Mouse (Mus musculus) cerebellum, postnatal 25 days (tissue): ENCODE results near the gene Gm29797.

Experiments
- DNase-seq, 2 experiments: peaks; one replicate each; pipeline ENCODE4 v3.0.0; 2021; ENCODE audit warnings: mixed read lengths in 2 of 2

Gene Gm29797

GRCm38 (mm10) chr2:181673501-181673900 is 16.7 kb downstream of the Gm29797 start:
- DNase-seq = no peak

GRCm38 (mm10) chr2:181674934-181675333 is 18.1 kb downstream of the Gm29797 start:
- DNase-seq = no peak

GRCm38 (mm10) chr2:181675454-181675853 is 18.6 kb downstream of the Gm29797 start:
- peak; percentile 44 to 64 for DNase-seq

GRCm38 (mm10) chr2:181676424-181676823 is 19.6 kb downstream of the Gm29797 start:
- no peak for DNase-seq

- DNase-seq = no peak
Measured at GRCm38 (mm10) chr2:181677096-181677754, 20.4 kb downstream of the Gm29797 start.

- no peak for DNase-seq
Measured at GRCm38 (mm10) chr2:181677755-181678098, 20.9 kb downstream of the Gm29797 start.

GRCm38 (mm10) chr2:181678780-181679179 is 21.9 kb downstream of the Gm29797 start:
- DNase-seq = peak; percentile 63 to 75

- DNase-seq = peak; percentile 85 to 89
Measured at GRCm38 (mm10) chr2:181679951-181680715, 23.3 kb downstream of the Gm29797 start, which contains the start of gene Tcea2. Tcea2 (plus strand) TSS chr2:181680310.

- DNase-seq = peak; percentile 57 to 62
Measured at GRCm38 (mm10) chr2:181680716-181681117, 23.9 kb downstream of the Gm29797 start.

GRCm38 (mm10) chr2:181681978-181682377 is 25.1 kb downstream of the Gm29797 start:
- DNase-seq = no peak

- no peak for DNase-seq
Measured at GRCm38 (mm10) chr2:181683381-181683780, 26.5 kb downstream of the Gm29797 start.

- DNase-seq = no peak
Measured at GRCm38 (mm10) chr2:181684713-181685112, 27.9 kb downstream of the Gm29797 start.

- DNase-seq = no peak
Measured at GRCm38 (mm10) chr2:181685686-181686085, 28.9 kb downstream of the Gm29797 start.

- peak in 1 of 2 experiments; percentile 3 for DNase-seq
Measured at GRCm38 (mm10) chr2:181687586-181687985, 30.8 kb downstream of the Gm29797 start.

GRCm38 (mm10) chr2:181689466-181690160 is 32.8 kb downstream of the Gm29797 start:
- DNase-seq = no peak

GRCm38 (mm10) chr2:181691083-181691482 is 34.2 kb downstream of the Gm29797 start:
- no peak for DNase-seq

- DNase-seq = no peak
Measured at GRCm38 (mm10) chr2:181691571-181691970, 34.7 kb downstream of the Gm29797 start.

GRCm38 (mm10) chr2:181692304-181692703 is 35.5 kb downstream of the Gm29797 start:
- peak in 1 of 2 experiments; percentile 4 for DNase-seq

GRCm38 (mm10) chr2:181693339-181694280 is 36.8 kb downstream of the Gm29797 start, which contains the start of gene Rgs19:
Rgs19 (minus strand) TSS chr2:181693977.
- peak; percentile 78 to 86 for DNase-seq

- peak in 1 of 2 experiments; percentile 3 for DNase-seq
Measured at GRCm38 (mm10) chr2:181694581-181694980, 37.7 kb downstream of the Gm29797 start.

- DNase-seq = peak in 1 of 2 experiments; percentile 11
Measured at GRCm38 (mm10) chr2:181695776-181696175, 38.9 kb downstream of the Gm29797 start.

- DNase-seq = peak in 1 of 2 experiments; percentile 2
Measured at GRCm38 (mm10) chr2:181696801-181697420, 40.1 kb downstream of the Gm29797 start.
